Mouse (Mus musculus): ENCODE results near the gene Abca3. TPM values are rescaled to one million over a fixed set of nuclear protein-coding genes. Genes with fewer than 3 reads are reported as not detected.

Abca3 gene
- polyA plus RNA-seq, 1 experiment from 2014 or later: 7.1 TPM

- no peak for ATAC-seq
- H3K36me3 ChIP-seq (replicated peaks; ENCODE audit: insufficient read depth, low read length): 0 out of 2 replicates have a peak, but pooled peaks cover 4% of the 10 kb centered on the region
These were observed 7.3 kb downstream of the Abca3 start for GRCm38 (mm10) chr17:24359006-24359405.

GRCm38 (mm10) chr17:24359903-24360302, 8.2 kb downstream of the Abca3 start:
- no peaks in the 10 kb centered on the region for H3K9me3 ChIP-seq (ENCODE audit: low read length)
- H3K9ac ChIP-seq (replicated peaks): no peak overlapping the region
- peaks cover 52% of the 10 kb centered on the region for H3K4me1 ChIP-seq (ENCODE audit: insufficient read depth)
- WGBS (ENCODE audit: insufficient replicate concordance): 32% methylated on average over 2 of the region's 2 CpGs
- DNase-seq (no peak), ATAC-seq (no peak)
- H3K36me3 ChIP-seq (replicated peaks; ENCODE audit: insufficient read depth, low read length): peaks cover 9% of the 10 kb centered on the region
- no peak overlapping the region for H3K4me3 ChIP-seq (ENCODE audit: low read depth, low read length)
- TF ChIP-seq CTCF (IDR thresholded peaks at IDR 0.05; ENCODE audit: low read depth) (no peak), EP300 (IDR thresholded peaks at IDR 0.05; ENCODE audit: low read depth) (no peak)
- no peaks in the 10 kb centered on the region for H3K27me3 ChIP-seq (ENCODE audit: insufficient read depth, low read length)
- no peak overlapping the region for H3K27ac ChIP-seq (ENCODE audit: low read depth)
- peak overlapping the region; percentile 35 for H3K4me2 ChIP-seq (ENCODE audit: low read depth, low read length)

More at GRCm38 (mm10) chr17:24359006-24359405, 7.3 kb downstream of the Abca3 start:
- no peak overlapping the region for H3K4me3 ChIP-seq (ENCODE audit: low read depth, low read length)
- H3K9me3 ChIP-seq (ENCODE audit: low read length): no peaks in the 10 kb centered on the region
- WGBS (ENCODE audit: insufficient replicate concordance): 70% methylated on average over 8 of the region's 8 CpGs
- H3K27ac ChIP-seq (ENCODE audit: low read depth): no peak overlapping the region; the same call in 1 of the 2 replicates
- no peak overlapping the region for H3K9ac ChIP-seq (replicated peaks)
- TF ChIP-seq CTCF (IDR thresholded peaks at IDR 0.05; ENCODE audit: low read depth): no peak
- no peak for TF ChIP-seq EP300 (IDR thresholded peaks at IDR 0.05; ENCODE audit: low read depth)
- no peaks in the 10 kb centered on the region for H3K27me3 ChIP-seq (ENCODE audit: insufficient read depth, low read length)
- no peak for DNase-seq
- peaks cover 61% of the 10 kb centered on the region for H3K4me1 ChIP-seq (ENCODE audit: insufficient read depth)
- H3K4me2 ChIP-seq (ENCODE audit: low read depth, low read length): no peak overlapping the region

GRCm38 (mm10) chr17:24360841-24361240, 9.1 kb downstream of the Abca3 start:
- ATAC-seq: no peak

GRCm38 (mm10) chr17:24361291-24361690, 9.5 kb downstream of the Abca3 start:
- Histone ChIP-seq H3K27ac (ENCODE audit: low read depth) (no peak overlapping the region), H3K9me3 (ENCODE audit: low read length) (no peaks in the 10 kb centered on the region), H3K4me2 (ENCODE audit: low read depth, low read length) (no peak overlapping the region), H3K27me3 (ENCODE audit: insufficient read depth, low read length) (no peaks in the 10 kb centered on the region), H3K9ac (replicated peaks) (no peak overlapping the region), H3K4me1 (ENCODE audit: insufficient read depth) (peaks cover 38% of the 10 kb centered on the region), H3K36me3 (replicated peaks; ENCODE audit: insufficient read depth, low read length) (peaks cover 16% of the 10 kb centered on the region), H3K4me3 (ENCODE audit: low read depth, low read length) (no peak overlapping the region)
- no peak for ATAC-seq
- TF ChIP-seq EP300 (IDR thresholded peaks at IDR 0.05; ENCODE audit: low read depth) (no peak), CTCF (IDR thresholded peaks at IDR 0.05; ENCODE audit: low read depth) (no peak)
- 64% methylated on average over 5 of the region's 5 CpGs for WGBS (ENCODE audit: insufficient replicate concordance)
- DNase-seq: no peak

More at GRCm38 (mm10) chr17:24360841-24361240, 9.1 kb downstream of the Abca3 start:
- Histone ChIP-seq H3K27ac (ENCODE audit: low read depth) (no peak overlapping the region), H3K4me3 (ENCODE audit: low read depth, low read length) (no peak overlapping the region), H3K9ac (replicated peaks) (no peak overlapping the region), H3K9me3 (ENCODE audit: low read length) (no peaks in the 10 kb centered on the region), H3K4me1 (ENCODE audit: insufficient read depth) (peaks cover 42% of the 10 kb centered on the region), H3K36me3 (replicated peaks; ENCODE audit: insufficient read depth, low read length) (peaks cover 12% of the 10 kb centered on the region), H3K27me3 (ENCODE audit: insufficient read depth, low read length) (no peaks in the 10 kb centered on the region), H3K4me2 (ENCODE audit: low read depth, low read length) (no peak overlapping the region)
- no peak for DNase-seq
- 62% methylated on average over 8 of the region's 8 CpGs for WGBS (ENCODE audit: insufficient replicate concordance)
- TF ChIP-seq EP300 (IDR thresholded peaks at IDR 0.05; ENCODE audit: low read depth) (no peak), CTCF (IDR thresholded peaks at IDR 0.05; ENCODE audit: low read depth) (no peak)

- WGBS (ENCODE audit: insufficient replicate concordance): 69% methylated on average over 9 of the region's 9 CpGs
- DNase-seq: no peak
- H3K27ac ChIP-seq (ENCODE audit: low read depth): peak overlapping the region; percentile 37; the same call in 1 of the 2 replicates
- H3K27me3 ChIP-seq (ENCODE audit: insufficient read depth, low read length): no peaks in the 10 kb centered on the region
- peaks cover 28% of the 10 kb centered on the region for H3K36me3 ChIP-seq (replicated peaks; ENCODE audit: insufficient read depth, low read length)
- ATAC-seq: peak; percentile 88
- no peak overlapping the region for H3K4me2 ChIP-seq (ENCODE audit: low read depth, low read length)
- no peaks in the 10 kb centered on the region for H3K9me3 ChIP-seq (ENCODE audit: low read length)
- no peak overlapping the region for H3K9ac ChIP-seq (replicated peaks)
- H3K4me1 ChIP-seq (ENCODE audit: insufficient read depth): peaks cover 38% of the 10 kb centered on the region
- no peak overlapping the region for H3K4me3 ChIP-seq (ENCODE audit: low read depth, low read length)
- TF ChIP-seq CTCF (IDR thresholded peaks at IDR 0.05; ENCODE audit: low read depth) (no peak), EP300 (IDR thresholded peaks at IDR 0.05; ENCODE audit: low read depth) (no peak)
These were observed 10.8 kb downstream of the Abca3 start for GRCm38 (mm10) chr17:24362527-24362926.

GRCm38 (mm10) chr17:24364461-24364860, 12.7 kb downstream of the Abca3 start:
- peaks cover 28% of the 10 kb centered on the region for H3K4me1 ChIP-seq (ENCODE audit: insufficient read depth)
- no peak overlapping the region for H3K4me3 ChIP-seq (ENCODE audit: low read depth, low read length)
- TF ChIP-seq EP300 (IDR thresholded peaks at IDR 0.05; ENCODE audit: low read depth): no peak
- TF ChIP-seq CTCF (IDR thresholded peaks at IDR 0.05; ENCODE audit: low read depth): no peak
- no peaks in the 10 kb centered on the region for H3K9me3 ChIP-seq (ENCODE audit: low read length)
- ATAC-seq (no peak), DNase-seq (no peak)
- no peak overlapping the region for H3K9ac ChIP-seq (replicated peaks)
- H3K27me3 ChIP-seq (ENCODE audit: insufficient read depth, low read length): no peaks in the 10 kb centered on the region
- no peak overlapping the region for H3K27ac ChIP-seq (ENCODE audit: low read depth)
- 85% methylated on average over 9 of the region's 9 CpGs for WGBS (ENCODE audit: insufficient replicate concordance)
- H3K4me2 ChIP-seq (ENCODE audit: low read depth, low read length): no peak overlapping the region
- H3K36me3 ChIP-seq (replicated peaks; ENCODE audit: insufficient read depth, low read length): peaks cover 28% of the 10 kb centered on the region

All from liver, postnatal 0 days (tissue).